Mouse (Mus musculus): ENCODE results near the gene Smpdl3b.
"Not testable (repeated sequence)": the region's sequence is repeated elsewhere in the genome, so short reads cannot be mapped to it uniquely, and the experiment has no call there.

Gene Smpdl3b

GRCm38 (mm10) chr4:132778562-132779201 lies 21.6 kb upstream of the Smpdl3b start:
- no peak for DNase-seq (ENCODE audit: low spot score)

DNA sequence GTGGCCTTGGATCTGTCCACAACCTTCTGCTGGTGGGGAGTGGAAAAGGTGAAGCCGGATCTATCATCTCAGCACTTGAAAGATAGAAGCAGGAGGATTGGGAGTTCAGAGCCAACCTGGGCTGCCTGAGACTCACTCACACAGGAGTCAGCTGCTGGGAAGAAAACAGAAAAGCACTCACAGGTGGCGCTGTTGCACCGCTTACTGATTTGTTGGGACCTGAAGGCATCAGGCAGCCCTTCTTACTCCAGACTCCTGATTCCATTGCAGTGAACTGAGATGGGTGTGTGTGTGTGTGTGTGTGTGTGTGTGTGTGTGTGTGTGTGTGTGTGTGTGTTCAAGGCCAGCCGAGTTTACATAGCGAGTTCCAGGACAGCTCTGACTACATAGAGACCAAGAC lies 19.7 kb upstream of the Smpdl3b start:
- DNase-seq (ENCODE audit: low spot score): peak; percentile 77

- DNase-seq (ENCODE audit: low spot score): no peak
Measured at GRCm38 (mm10) chr4:132774905-132775304, 17.9 kb upstream of the Smpdl3b start.

GRCm38 (mm10) chr4:132771776-132772175 lies 14.7 kb upstream of the Smpdl3b start:
- no peak for DNase-seq (ENCODE audit: low spot score)

GRCm38 (mm10) chr4:132767914-132768876 lies 11.1 kb upstream of the Smpdl3b start, which contains the start of gene Rpa2:
TSS of gene Rpa2 (plus strand) at chr4:132768332.
- peak; percentile 99 for DNase-seq (ENCODE audit: low spot score)

GRCm38 (mm10) chr4:132763125-132763524 lies 6.1 kb upstream of the Smpdl3b start:
- not testable (repeated sequence) for DNase-seq (ENCODE audit: low spot score)

DNA sequence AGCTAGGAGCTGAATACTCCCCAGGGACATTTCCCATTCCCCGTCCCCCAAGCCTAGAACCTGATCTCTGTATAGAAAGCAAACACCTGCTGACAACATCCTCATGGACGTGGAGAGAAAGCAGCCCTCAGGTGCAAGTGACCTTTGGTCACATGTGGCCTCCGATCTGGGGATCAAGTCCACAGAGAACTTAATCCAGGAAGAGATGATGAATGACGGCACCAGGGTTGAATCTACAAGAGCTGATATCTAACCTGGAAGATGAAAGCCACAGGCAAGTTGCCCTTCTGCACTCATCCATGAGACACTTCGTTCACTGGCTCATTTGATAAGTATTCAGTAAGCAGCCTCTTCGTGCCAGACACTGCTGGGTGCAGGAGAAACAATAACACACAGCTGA lies 5.5 kb upstream of the Smpdl3b start:
- DNase-seq (ENCODE audit: low spot score): no peak

DNA sequence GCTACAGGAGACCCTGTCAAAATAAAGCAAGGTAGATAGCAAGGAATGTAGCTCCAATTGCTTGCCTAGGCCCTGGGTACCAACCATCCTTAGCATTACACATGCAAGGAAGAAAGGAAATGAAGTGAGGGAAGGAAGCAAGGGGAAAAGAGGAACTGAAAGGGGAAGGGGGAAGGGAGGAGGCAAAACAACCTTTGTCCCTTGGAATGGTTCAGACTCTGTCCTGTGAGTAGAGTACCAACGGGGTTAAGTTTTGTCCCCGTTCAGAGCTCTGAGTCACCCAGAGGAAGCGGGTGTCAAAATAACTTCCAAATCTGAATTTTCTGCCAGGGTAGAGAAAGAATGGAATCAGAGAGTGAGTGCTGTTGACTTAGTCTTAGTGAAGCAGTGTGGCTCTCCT lies 3.2 kb upstream of the Smpdl3b start:
- no peak for DNase-seq (ENCODE audit: low spot score)

DNA sequence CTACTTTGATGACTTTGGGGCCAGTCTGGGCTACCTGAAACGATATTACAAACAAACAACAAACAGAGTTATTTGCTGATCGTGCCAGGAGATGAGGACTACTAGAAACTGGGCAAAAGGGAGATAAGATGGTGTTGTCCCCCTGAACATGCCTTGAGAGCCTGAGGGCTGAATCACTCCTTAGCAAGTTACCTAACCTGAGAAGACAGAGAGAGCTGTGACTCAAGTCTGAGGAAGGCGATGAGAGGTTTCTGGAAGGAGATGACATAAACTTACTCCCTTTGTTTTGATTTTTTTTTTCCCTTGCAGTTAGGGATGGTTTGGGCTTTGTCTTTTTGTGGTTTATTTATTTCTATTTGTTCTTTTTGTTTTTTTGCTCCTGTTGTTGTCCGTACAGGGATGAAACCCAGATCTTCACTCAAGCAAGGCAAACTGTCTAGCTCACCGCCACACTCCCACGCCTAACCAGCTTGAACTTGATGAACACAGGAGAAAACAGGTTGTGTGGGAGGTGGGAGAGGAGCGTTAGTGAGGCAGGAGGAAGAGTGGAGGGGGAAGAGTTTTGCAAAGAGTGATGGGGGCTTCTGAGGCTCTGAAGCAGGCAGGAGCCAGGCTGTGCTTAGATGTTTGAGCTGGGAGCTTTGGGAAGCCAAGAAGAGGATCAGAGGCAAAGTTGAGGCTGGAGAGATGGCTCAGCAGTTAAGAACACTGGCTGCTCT lies 740 bp upstream of the Smpdl3b start:
- DNase-seq (ENCODE audit: low spot score): no peak

- no peak for DNase-seq (ENCODE audit: low spot score)
Measured at GRCm38 (mm10) chr4:132752992-132753391, 4.1 kb downstream of the Smpdl3b start.

DNA sequence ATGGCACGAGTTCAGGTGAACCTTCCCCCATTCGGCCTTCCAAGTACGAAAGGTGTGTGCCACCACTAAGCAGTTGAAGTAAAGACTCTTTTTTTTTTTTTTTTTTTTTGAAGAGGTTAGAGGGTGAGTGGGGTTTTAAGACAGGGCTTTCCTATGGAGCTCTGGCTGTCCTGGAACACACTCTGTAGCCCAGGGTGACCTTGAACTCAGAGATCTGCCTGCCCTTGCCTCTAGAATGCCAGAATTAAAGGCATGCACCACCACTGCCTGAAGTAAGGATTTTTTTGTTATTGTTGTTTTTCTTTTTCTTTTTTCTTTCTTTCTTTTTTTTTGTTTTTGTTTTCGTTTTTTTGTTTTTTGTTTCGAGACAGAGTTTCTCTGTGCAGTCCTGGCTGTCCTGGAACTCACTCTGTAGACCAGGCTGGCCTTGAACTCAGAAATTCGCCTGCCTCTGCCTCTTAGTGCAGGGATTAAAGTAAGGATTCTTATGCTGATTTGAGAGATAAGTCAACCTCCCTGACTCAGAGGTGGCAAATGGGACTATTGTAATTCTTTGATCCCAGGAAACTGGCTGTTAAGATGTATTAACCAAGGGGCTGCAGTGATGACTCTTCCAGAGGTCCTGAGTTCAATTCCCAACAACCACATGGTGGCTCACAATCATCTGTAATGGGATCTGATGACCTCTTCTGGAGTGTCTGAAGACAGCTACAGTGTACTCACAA lies 7.6 kb downstream of the Smpdl3b start:
- no peak for DNase-seq (ENCODE audit: low spot score)

DNA sequence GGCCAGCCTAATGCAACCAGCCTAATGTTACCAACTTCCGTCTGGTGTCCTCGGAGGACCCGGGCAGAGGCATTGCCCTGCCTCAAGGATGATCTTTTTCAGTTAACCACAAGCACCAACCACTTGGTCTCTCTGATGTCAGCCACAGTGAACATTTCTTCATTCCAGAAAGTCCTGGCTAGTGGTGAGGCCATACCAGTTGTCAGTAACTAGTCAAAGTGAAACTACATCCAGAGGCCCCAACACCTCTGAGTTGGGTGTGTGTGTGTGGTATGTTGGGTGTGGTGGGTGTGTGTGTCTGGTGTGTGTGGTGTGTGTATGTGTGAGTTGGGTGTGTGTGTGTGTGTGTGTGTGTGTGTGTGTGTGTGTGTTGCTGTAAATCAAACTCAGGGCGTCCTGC lies 8.3 kb downstream of the Smpdl3b start:
- DNase-seq (ENCODE audit: low spot score): no peak

GRCm38 (mm10) chr4:132747664-132748259 lies 9.3 kb downstream of the Smpdl3b start:
- peak; percentile 22 for DNase-seq (ENCODE audit: low spot score)

DNA sequence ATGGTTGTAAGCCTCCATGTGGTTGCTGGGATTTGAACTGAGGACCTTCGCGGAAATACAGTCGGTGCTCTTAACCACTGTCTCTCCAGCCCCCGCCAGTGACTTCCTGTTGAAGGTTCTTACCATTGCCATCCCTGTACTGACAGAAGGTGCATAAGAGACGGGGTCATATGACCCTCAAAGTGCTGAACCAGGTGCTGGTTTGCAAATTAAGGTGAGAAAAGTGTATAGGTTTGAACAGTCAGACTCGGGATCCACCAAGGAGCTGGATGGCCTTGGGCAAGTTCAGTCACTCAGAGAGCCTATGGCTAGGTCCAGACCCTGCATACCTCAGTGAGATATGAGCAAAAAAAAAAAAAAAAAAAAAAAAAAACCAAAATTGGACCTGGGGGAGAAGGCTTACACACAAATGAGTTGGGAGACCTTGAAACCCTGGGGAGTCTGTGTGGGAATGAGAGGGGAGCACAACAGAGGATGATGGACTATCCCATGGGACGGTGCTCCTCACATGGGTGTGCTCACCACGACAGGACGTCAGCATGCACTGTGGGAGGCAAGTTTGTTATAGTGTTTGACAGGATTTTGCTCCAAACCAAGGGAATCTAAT lies 10.0 kb downstream of the Smpdl3b start:
- no peak for DNase-seq (ENCODE audit: low spot score)

- no peak for DNase-seq (ENCODE audit: low spot score)
Measured at GRCm38 (mm10) chr4:132743992-132744911, 12.8 kb downstream of the Smpdl3b start.

- no peak for DNase-seq (ENCODE audit: low spot score)
Measured at GRCm38 (mm10) chr4:132741491-132741890, 15.6 kb downstream of the Smpdl3b start.

- not testable (repeated sequence) for DNase-seq (ENCODE audit: low spot score)
Measured at GRCm38 (mm10) chr4:132737154-132737553, 19.9 kb downstream of the Smpdl3b start.

DNA sequence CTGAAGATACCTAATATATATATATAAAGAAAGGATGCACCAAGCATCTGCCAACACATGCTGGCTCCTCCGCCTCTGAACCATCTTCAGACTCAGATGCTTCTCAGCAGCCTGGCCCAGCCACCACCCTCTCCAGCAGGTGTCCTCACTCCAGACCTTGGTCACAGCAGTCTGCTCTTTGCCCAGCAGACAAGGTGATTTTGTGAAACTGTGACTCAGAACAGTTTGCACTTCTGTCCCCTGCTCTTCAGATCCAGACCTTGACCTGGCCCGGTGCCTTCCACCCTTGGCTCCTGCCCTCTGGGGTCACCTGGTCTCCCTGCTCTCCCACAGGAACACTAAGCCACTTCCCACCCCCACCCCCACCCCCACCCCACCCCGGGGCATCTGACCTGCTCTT lies 21.2 kb downstream of the Smpdl3b start:
- no peak for DNase-seq (ENCODE audit: low spot score)

DNA sequence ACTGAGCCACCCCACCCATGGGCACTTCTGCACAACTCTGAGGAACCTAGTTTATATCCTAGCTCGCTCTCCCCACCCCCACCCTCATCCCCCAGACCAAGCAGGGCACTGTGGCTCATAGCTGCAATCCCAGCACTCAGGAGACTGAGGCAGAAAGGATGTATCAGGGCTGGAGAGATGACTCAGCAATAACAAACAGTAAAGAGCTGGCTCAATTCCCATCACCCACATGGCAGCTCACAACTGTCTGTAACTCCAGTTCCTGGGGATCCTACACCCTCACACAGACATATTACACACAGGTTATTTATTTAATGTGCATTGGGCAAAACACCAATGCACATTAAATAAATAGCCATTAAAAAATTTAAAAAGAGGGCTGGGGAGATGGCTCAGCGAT lies 21.7 kb downstream of the Smpdl3b start:
- DNase-seq (ENCODE audit: low spot score): no peak

DNA sequence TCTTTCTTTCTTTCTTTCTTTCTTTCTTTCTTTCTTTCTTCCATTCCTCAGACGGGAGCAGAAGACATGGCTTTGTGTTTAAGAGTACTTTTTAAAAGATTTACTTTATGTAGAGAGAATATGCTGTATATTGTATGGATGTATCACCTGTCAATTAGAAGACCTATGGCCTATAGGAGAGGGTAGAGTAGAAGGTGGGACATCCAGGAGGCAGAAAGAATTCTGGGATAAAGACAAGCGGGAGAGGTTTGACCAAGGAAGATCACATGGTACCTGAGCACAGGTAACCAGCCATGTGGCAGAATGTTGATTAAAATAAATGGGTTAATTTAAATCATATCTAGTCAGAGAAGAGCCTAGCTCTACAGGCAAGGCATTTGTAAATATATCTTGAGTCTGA lies 22.3 kb downstream of the Smpdl3b start:
- no peak for DNase-seq (ENCODE audit: low spot score)
